8 mouse cellular contexts compared by ENCODE assay signal in genomic region chr3:89315195-89315929, GRCm38 (mm10). TPM values are rescaled to one million over a fixed set of nuclear protein-coding genes. Genes with fewer than 3 reads are reported as not detected.
DNase-seq lines count a peak whose midpoint lies in the region; ATAC-seq and TF ChIP-seq lines count a peak whose summit lies in the region.

No protein-coding gene starts in this region.

- H3K9ac ChIP-seq in heart, embryonic 16.5 days (ENCODE audit: low read length) = peak overlapping the region; percentile 61
- H3K9ac ChIP-seq in neural tube, embryonic 14.5 days (replicated peaks; ENCODE audit: low read depth, low read length) = no peak overlapping the region

- no peaks in the 10 kb centered on the region for H3K36me3 ChIP-seq in G1E (replicated peaks)
- no peaks in the 10 kb centered on the region for H3K36me3 ChIP-seq in forebrain, embryonic 10.5 days (replicated peaks)
- H3K36me3 ChIP-seq in heart, embryonic 16.5 days (ENCODE audit: control insufficient read depth, insufficient read depth) = no peaks in the 10 kb centered on the region
- H3K36me3 ChIP-seq in neural tube, embryonic 14.5 days (ENCODE audit: control insufficient read depth, insufficient read depth, low read length) = peaks cover 17% of the 10 kb centered on the region

- WGBS in forebrain, embryonic 10.5 days = 4% methylated on average over 26 of the region's 26 CpGs
- 12% methylated on average over 17 of the region's 26 CpGs for WGBS in heart, embryonic 16.5 days
- WGBS in neural tube, embryonic 14.5 days = 5% methylated on average over 21 of the region's 26 CpGs

- H3K4me1 ChIP-seq in G1E (ENCODE audit: insufficient read depth, low read depth, low read length) = peaks cover 7% of the 10 kb centered on the region
- H3K4me1 ChIP-seq in forebrain, embryonic 10.5 days = peaks cover 56% of the 10 kb centered on the region
- peaks cover 36% of the 10 kb centered on the region for H3K4me1 ChIP-seq in heart, embryonic 16.5 days (ENCODE audit: control insufficient read depth, insufficient read depth, low read length)
- H3K4me1 ChIP-seq in neural tube, embryonic 14.5 days (ENCODE audit: control insufficient read depth, insufficient read depth, low read length) = peaks cover 40% of the 10 kb centered on the region

- H3K4me3 ChIP-seq in G1E (ENCODE audit: low read depth, low read length) = no peak overlapping the region
- H3K4me3 ChIP-seq in forebrain, embryonic 10.5 days = peak overlapping the region; percentile 54
- peak overlapping the region; percentile 49 for H3K4me3 ChIP-seq in heart, embryonic 16.5 days (ENCODE audit: low read length)
- peak overlapping the region; percentile 1; the same call in 1 of the 2 replicates for H3K4me3 ChIP-seq in neural tube, embryonic 14.5 days (ENCODE audit: low read depth, low read length)

- peaks cover 70% of the 10 kb centered on the region for H3K27me3 ChIP-seq in G1E (ENCODE audit: insufficient read depth, low read length)
- peaks cover 53% of the 10 kb centered on the region for H3K27me3 ChIP-seq in forebrain, embryonic 10.5 days (ENCODE audit: poor library complexity, severe bottlenecking)
- peaks cover 37% of the 10 kb centered on the region for H3K27me3 ChIP-seq in heart, embryonic 16.5 days (ENCODE audit: control insufficient read depth, insufficient read depth, low read length)
- H3K27me3 ChIP-seq in neural tube, embryonic 14.5 days (ENCODE audit: control insufficient read depth, insufficient read depth, low read length) = no peaks in the 10 kb centered on the region

- no peak for ATAC-seq in G1E (ENCODE audit: extremely low read depth, insufficient number of reproducible peaks, low FRiP score, poor library complexity, severe bottlenecking)
- peak; percentile 43 for ATAC-seq in heart, embryonic 16.5 days (replicated peaks; ENCODE audit: extremely low read depth, insufficient read depth, low FRiP score)
- no peak for ATAC-seq in neural tube, embryonic 14.5 days (ENCODE audit: low read depth)

- H3K4me2 ChIP-seq in heart, embryonic 16.5 days (ENCODE audit: low read depth, low read length) = peak overlapping the region; percentile 75
- peak overlapping the region; percentile 30 for H3K4me2 ChIP-seq in neural tube, embryonic 14.5 days (ENCODE audit: low read depth, low read length)

- peak; percentile 92 for TF ChIP-seq CTCF in G1E (IDR thresholded peaks at IDR 0.05; ENCODE audit: low read depth, low read length)

- peak overlapping the region; percentile 85 for H3K27ac ChIP-seq in forebrain, embryonic 10.5 days
- H3K27ac ChIP-seq in heart, embryonic 16.5 days (ENCODE audit: low read length) = no peak overlapping the region
- no peak overlapping the region for H3K27ac ChIP-seq in neural tube, embryonic 14.5 days (ENCODE audit: low read depth, low read length)

- peak; percentile 62 for DNase-seq in G1E (ENCODE audit: low spot score)
- DNase-seq in brain, adult 2 months (ENCODE audit: low read depth, low spot score) = peak; percentile 87
- peak; percentile 88 for DNase-seq in forebrain, embryonic 10.5 days (ENCODE audit: extremely low spot score, low spot score)
- DNase-seq in kidney, postnatal 25 days = peak; percentile 87 to 91
- DNase-seq in lung, adult 18-20 months = peak; percentile 79 to 85
- DNase-seq in thymus, postnatal 36 days = peak; percentile 65

- H3K9me3 ChIP-seq in G1E (replicated peaks) = no peaks in the 10 kb centered on the region
- no peaks in the 10 kb centered on the region for H3K9me3 ChIP-seq in forebrain, embryonic 10.5 days
- H3K9me3 ChIP-seq in heart, embryonic 16.5 days (replicated peaks; ENCODE audit: control insufficient read depth, low read length) = no peaks in the 10 kb centered on the region
- H3K9me3 ChIP-seq in neural tube, embryonic 14.5 days (ENCODE audit: control insufficient read depth, low read length) = no peaks in the 10 kb centered on the region

RNA-seq across cellular contexts. Expression of gene Efna3, which starts 7.4 kb away (rescaled TPM):
- total RNA-seq in G1E (2014; fragmentation: Nextera tagmentation) = not detected in 2 replicates
- 0.06 TPM in 1 of 2 replicates, not detected in the other for total RNA-seq in G1E (2017)
- polyA plus RNA-seq in G1E (2012) = not detected in 2 replicates
- 3.0 and 4.0 TPM in 2 replicates for polyA plus RNA-seq in forebrain, embryonic 10.5 days (2016; fragmentation: Nextera tagmentation; extraction: Ambion mirVana)
- 0.89 and 1.1 TPM in 2 replicates for polyA plus RNA-seq in heart, embryonic 16.5 days (2015; fragmentation: Nextera tagmentation; extraction: Ambion mirVana)
- polyA plus RNA-seq in neural tube, embryonic 14.5 days (2014; fragmentation: Nextera tagmentation; extraction: Ambion mirVana) = 85.7 and 96.9 TPM in 2 replicates

RNA-seq across cellular contexts. Expression of gene Efna4, which starts 22.5 kb away (rescaled TPM):
- total RNA-seq in G1E (2014; fragmentation: Nextera tagmentation) (not detected in 2 replicates), G1E (2017) (0.12 TPM in 1 of 2 replicates, not detected in the other)
- polyA plus RNA-seq in G1E (2012) = not detected in 2 replicates
- polyA plus RNA-seq in forebrain, embryonic 10.5 days (2016; fragmentation: Nextera tagmentation; extraction: Ambion mirVana) = 27.6 and 28.7 TPM in 2 replicates
- polyA plus RNA-seq in heart, embryonic 16.5 days (2015; fragmentation: Nextera tagmentation; extraction: Ambion mirVana) = 5.2 and 7.3 TPM in 2 replicates
- 4.3 and 6.1 TPM in 2 replicates for polyA plus RNA-seq in neural tube, embryonic 14.5 days (2014; fragmentation: Nextera tagmentation; extraction: Ambion mirVana)

RNA-seq across cellular contexts. Expression of gene Efna1, which starts 34.4 kb away (rescaled TPM):
- not detected in 2 replicates for total RNA-seq in G1E (2014; fragmentation: Nextera tagmentation)
- total RNA-seq in G1E (2017) = 0.05 and 0.12 TPM in 2 replicates
- not detected in 2 replicates for polyA plus RNA-seq in G1E (2012)
- polyA plus RNA-seq in forebrain, embryonic 10.5 days (2016; fragmentation: Nextera tagmentation; extraction: Ambion mirVana) = 12.9 and 13.2 TPM in 2 replicates
- 34.4 and 45.5 TPM in 2 replicates for polyA plus RNA-seq in heart, embryonic 16.5 days (2015; fragmentation: Nextera tagmentation; extraction: Ambion mirVana)
- 6.8 and 10.5 TPM in 2 replicates for polyA plus RNA-seq in neural tube, embryonic 14.5 days (2014; fragmentation: Nextera tagmentation; extraction: Ambion mirVana)

RNA-seq across cellular contexts. Expression of gene Adam15, which starts 34.4 kb away (rescaled TPM):
- not detected in 2 replicates for total RNA-seq in G1E (2014; fragmentation: Nextera tagmentation)
- total RNA-seq in G1E (2017) = 0.17 and 1.4 TPM in 2 replicates
- 0.05 and 0.10 TPM in 2 replicates for polyA plus RNA-seq in G1E (2012)
- 32.1 and 39.5 TPM in 2 replicates for polyA plus RNA-seq in forebrain, embryonic 10.5 days (2016; fragmentation: Nextera tagmentation; extraction: Ambion mirVana)
- polyA plus RNA-seq in heart, embryonic 16.5 days (2015; fragmentation: Nextera tagmentation; extraction: Ambion mirVana) = 61.5 and 73.6 TPM in 2 replicates
- polyA plus RNA-seq in neural tube, embryonic 14.5 days (2014; fragmentation: Nextera tagmentation; extraction: Ambion mirVana) = 37.6 and 48.3 TPM in 2 replicates

RNA-seq across cellular contexts. Expression of gene Slc50a1, which starts 45.0 kb away (rescaled TPM):
- total RNA-seq in G1E (2014; fragmentation: Nextera tagmentation) (not detected in 2 replicates), G1E (2017) (0.66 TPM in 1 of 2 replicates, not detected in the other)
- not detected in 2 replicates for polyA plus RNA-seq in G1E (2012)
- 25.1 and 26.0 TPM in 2 replicates for polyA plus RNA-seq in forebrain, embryonic 10.5 days (2016; fragmentation: Nextera tagmentation; extraction: Ambion mirVana)
- 44.8 and 51.1 TPM in 2 replicates for polyA plus RNA-seq in heart, embryonic 16.5 days (2015; fragmentation: Nextera tagmentation; extraction: Ambion mirVana)
- 36.7 and 39.8 TPM in 2 replicates for polyA plus RNA-seq in neural tube, embryonic 14.5 days (2014; fragmentation: Nextera tagmentation; extraction: Ambion mirVana)

Comparison
In these comparisons a context has a peak if more than half of its experiments do, and no peak if none do; other contexts are left out.
1. RNA of gene Efna3, which starts 7.4 kb away (polyA plus RNA-seq): 85.7 to 96.9 TPM in neural tube, embryonic 14.5 days; 3.0 to 4.0 TPM in forebrain, embryonic 10.5 days, 0.89 to 1.1 TPM in heart, embryonic 16.5 days and not detected in G1E; every median in the first group is over 10 times any median in the second.
2. Peak in every context shown above with its lines, with median percentiles within 50 percentile points of each other: DNase-seq.